Mouse (Mus musculus): ENCODE measurements around the gene Hbq1a.

DNA sequence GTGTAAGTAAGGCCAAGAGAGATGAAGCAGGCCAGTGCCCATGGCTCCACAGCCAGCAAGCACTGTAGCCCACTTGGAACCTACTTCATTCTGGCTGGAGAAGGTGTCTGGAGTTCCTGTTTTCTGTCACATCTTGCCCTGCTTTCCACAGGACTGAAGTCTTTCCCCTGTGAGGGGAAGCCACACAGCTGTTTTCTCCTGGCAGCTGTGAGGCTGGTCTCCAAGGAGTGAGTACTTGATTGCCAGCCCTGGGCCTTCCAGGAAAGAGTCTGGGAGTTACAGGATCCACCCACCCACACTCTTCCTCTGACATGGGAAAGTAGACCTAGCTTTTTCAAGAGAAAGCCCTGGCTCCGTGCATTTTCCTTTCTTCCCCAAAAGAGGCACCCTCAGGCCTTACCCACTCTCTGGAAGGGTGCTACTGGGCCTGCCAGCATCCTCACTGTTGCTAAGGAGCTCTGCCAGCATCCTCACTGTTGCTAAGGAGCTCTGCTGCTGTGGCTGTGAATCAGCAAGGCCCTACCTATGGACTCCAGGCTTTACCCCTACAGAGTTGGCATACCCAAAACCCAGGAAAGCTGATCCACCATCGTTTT, 3.1 kb downstream of the Hbq1a start:
- TF ChIP-seq CTCF (IDR thresholded peaks at IDR 0.05; ENCODE audit: borderline replicate concordance, insufficient read depth, low read length) (no peak), POLR2A (IDR thresholded peaks at IDR 0.05; ENCODE audit: low read depth, low read length) (no peak)
